Mouse (Mus musculus): ENCODE measurements around the gene Krt72. TPM values are rescaled to one million over a fixed set of nuclear protein-coding genes. Genes with fewer than 3 reads are reported as not detected.

The Krt72 gene
- total and polyA plus RNA-seq, 2 experiments from 2014 or later: not detected

DNA sequence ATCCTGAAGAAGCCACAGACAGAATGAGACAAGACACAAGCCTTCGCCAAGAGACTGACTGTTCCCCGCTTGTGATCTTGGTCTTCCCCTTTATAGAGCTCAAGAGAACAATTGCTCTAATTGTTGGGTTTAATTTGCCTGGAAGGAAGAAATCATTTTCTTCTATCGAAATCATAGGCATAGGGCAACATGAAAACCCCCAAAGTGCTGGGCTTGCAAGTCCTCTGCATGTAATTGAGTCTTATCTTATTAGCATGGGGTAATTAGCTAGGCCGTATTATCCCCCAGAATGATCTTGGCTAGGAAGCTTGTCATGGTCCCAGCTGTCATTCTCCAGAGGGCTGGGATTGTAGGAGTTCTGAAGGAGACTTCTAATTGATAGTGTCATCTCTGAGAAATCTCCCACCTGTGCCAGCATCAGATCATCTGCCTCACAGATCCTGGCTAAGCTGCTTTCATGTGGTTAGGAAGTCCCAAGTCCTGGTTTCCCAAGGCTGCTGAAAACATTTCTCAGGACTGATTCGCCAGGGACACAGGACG, 16.1 kb upstream of the Krt72 start, which contains the start of gene Krt73:
Krt73 (minus strand) TSS at position 51 of the 540 bp plus-strand sequence.
- H3K4me2 ChIP-seq (ENCODE audit: low read depth): no peak within 1 kb of the TSS
- H3K4me1 ChIP-seq (ENCODE audit: insufficient read depth): 0 out of 2 replicates have a peak, but pooled peaks cover 9% of the 10 kb centered on the region
- 50% methylated on average over 6 of the region's 6 CpGs for WGBS
- no peak for TF ChIP-seq CTCF (IDR thresholded peaks at IDR 0.05; ENCODE audit: low read depth)
- peak within 1 kb of the TSS; percentile 57; the same call in 1 of the 2 replicates for H3K27ac ChIP-seq (ENCODE audit: low read depth, low read length)
- no peak within 1 kb of the TSS for H3K4me3 ChIP-seq (ENCODE audit: low read depth, low read length)
- no peaks in the 10 kb centered on the region for H3K9me3 ChIP-seq (ENCODE audit: low read length)
- DNase-seq: peak; percentile 23
- no peaks in the 10 kb centered on the region for H3K36me3 ChIP-seq (ENCODE audit: insufficient read depth)
- no peak within 1 kb of the TSS for H3K9ac ChIP-seq
- H3K27me3 ChIP-seq (ENCODE audit: insufficient read depth, low read length): no peaks in the 10 kb centered on the region
- ATAC-seq: peak; percentile 63

DNA sequence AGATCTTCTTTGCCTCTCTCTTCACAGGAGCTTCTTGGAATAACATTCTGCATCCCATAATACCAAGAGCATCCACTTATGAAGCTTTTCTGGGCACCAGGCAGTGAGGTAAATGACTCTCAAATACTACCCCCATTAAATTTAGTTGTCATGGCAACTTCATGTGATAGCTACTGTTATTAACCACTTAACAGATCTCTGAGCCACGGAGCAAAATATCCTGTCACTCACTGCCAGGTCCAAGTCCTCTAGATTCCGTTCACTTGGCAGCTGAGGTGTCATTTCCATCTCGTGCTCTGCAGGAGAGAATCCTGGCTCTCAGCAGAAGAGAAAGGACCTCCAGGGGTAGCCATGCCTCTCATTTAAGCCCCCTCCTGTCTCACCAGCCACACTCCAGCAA, 4.6 kb upstream of the Krt72 start:
- Histone ChIP-seq H3K4me2 (ENCODE audit: low read depth) (no peak overlapping the region), H3K9ac (no peak overlapping the region), H3K9me3 (ENCODE audit: low read length) (no peaks in the 10 kb centered on the region), H3K4me3 (ENCODE audit: low read depth, low read length) (no peak overlapping the region), H3K27me3 (ENCODE audit: insufficient read depth, low read length) (no peaks in the 10 kb centered on the region), H3K27ac (ENCODE audit: low read depth, low read length) (peak overlapping the region; percentile 45), H3K4me1 (ENCODE audit: insufficient read depth) (peaks cover 5% of the 10 kb centered on the region; the same call in 1 of the 2 replicates), H3K36me3 (ENCODE audit: insufficient read depth) (no peaks in the 10 kb centered on the region)
- peak; percentile 86; the same call in 1 of the 2 replicates for ATAC-seq
- WGBS: 6% methylated on average over 3 of the region's 3 CpGs
- TF ChIP-seq CTCF (IDR thresholded peaks at IDR 0.05; ENCODE audit: low read depth): no peak
- DNase-seq: peak; percentile 46

DNA sequence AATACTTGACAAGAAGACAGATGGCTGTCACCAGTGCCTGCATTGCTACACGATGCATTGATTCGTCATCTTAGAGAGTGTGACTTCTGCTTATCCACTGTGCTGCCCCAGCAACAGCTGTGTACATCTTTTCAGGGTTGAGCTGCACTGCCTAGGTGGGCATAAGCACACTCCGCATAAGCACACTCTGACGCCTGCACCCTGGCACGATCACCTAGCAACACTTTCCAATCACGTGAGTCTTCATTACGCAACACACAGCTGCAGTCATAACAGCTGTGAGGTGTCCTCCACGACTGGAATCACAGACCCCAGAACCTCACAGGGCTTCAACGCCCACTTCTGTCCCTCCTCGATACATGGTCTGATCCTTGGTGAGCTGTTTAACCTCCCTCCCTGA, 12.8 kb downstream of the Krt72 start:
- 78% methylated on average over 10 of the region's 10 CpGs for WGBS
- Histone ChIP-seq H3K9me3 (ENCODE audit: low read length) (no peaks in the 10 kb centered on the region), H3K4me1 (ENCODE audit: insufficient read depth) (no peaks in the 10 kb centered on the region), H3K36me3 (ENCODE audit: insufficient read depth) (no peaks in the 10 kb centered on the region), H3K4me2 (ENCODE audit: low read depth) (no peak overlapping the region), H3K27ac (ENCODE audit: low read depth, low read length) (no peak overlapping the region), H3K9ac (no peak overlapping the region), H3K27me3 (ENCODE audit: insufficient read depth, low read length) (no peaks in the 10 kb centered on the region), H3K4me3 (ENCODE audit: low read depth, low read length) (no peak overlapping the region)
- DNase-seq (peak; percentile 8), ATAC-seq (peak; percentile 30)
- TF ChIP-seq CTCF (IDR thresholded peaks at IDR 0.05; ENCODE audit: low read depth): no peak

DNA sequence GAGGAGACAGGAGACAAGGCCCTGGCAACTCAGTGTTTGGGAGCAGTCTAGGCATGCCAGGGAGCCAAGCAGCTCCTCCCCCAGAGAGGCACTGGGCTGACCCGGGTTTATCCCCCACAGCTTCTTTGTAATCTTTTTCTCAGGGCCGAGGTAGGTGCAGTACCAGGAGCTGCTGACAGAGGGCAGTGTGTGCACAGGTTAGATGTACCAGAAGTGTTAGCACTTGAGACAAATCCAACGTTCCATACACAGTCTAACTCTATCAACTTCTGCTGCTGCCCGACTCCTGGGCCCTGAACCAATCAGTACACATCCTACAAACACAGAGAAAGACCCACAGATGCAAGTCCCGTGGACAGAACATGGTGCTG, 13.6 kb downstream of the Krt72 start:
- H3K4me1 ChIP-seq (ENCODE audit: insufficient read depth): no peaks in the 10 kb centered on the region
- no peak overlapping the region for H3K9ac ChIP-seq
- DNase-seq (peak; percentile 95), ATAC-seq (peak; percentile 87)
- 6% methylated on average over 5 of the region's 5 CpGs for WGBS
- peak; percentile 97 for TF ChIP-seq CTCF (IDR thresholded peaks at IDR 0.05; ENCODE audit: low read depth)
- H3K9me3 ChIP-seq (ENCODE audit: low read length): no peaks in the 10 kb centered on the region
- H3K27me3 ChIP-seq (ENCODE audit: insufficient read depth, low read length): no peaks in the 10 kb centered on the region
- no peak overlapping the region for H3K4me3 ChIP-seq (ENCODE audit: low read depth, low read length)
- no peaks in the 10 kb centered on the region for H3K36me3 ChIP-seq (ENCODE audit: insufficient read depth)
- H3K27ac ChIP-seq (ENCODE audit: low read depth, low read length): no peak overlapping the region
- H3K4me2 ChIP-seq (ENCODE audit: low read depth): no peak overlapping the region

DNA sequence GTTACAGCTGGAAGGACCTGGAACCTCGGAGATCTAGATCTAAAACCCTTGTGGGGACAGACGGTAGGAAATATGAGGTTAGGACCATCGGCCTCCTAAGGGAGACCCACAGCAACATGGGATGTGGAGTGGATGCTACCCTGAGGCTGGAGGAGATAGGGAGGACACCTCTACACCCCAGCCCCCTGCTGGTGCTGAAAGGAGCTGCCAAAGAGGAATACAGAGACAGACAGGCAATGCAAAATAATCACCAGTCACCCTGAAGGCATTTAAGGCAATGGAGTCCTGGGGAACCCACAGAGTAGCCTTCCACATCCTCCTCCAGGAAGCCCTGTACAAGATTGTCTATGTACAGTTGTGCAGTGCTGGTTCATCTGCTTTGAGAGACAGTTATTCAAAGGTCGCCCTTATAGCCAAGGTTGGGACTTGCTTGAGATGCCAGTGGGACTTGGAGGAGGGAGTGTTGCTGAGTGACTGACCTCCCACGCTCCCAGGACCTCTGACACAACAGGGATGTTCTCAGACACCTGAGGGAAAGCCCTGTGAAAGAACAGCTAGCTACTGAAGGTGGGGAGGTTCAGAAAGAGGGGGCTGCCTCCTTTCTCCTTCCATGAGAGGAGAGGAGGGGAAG, 14.1 kb downstream of the Krt72 start:
- 76% methylated on average over 5 of the region's 5 CpGs for WGBS

DNA sequence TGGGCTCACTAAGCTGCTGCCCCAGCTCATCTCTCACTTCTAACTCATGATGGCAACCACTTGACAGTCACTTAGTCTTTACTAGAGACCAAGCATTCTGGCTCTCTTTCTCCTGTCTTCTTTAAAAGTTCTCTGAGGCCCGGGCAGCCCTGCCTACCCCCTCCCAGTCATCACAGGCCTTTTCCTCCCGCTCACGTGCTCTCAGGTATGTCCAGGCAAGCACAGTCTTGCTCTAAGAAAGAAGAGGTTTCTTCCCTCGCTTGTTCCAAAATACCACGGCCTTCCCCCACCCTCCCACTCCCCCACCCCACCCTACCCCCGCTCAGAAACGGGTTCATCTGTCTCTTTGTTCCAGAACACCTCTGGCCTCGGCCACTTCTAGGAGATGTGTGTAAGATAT, 16.0 kb downstream of the Krt72 start:
- Histone ChIP-seq H3K9ac (no peak overlapping the region), H3K36me3 (ENCODE audit: insufficient read depth) (no peaks in the 10 kb centered on the region), H3K9me3 (ENCODE audit: low read length) (no peaks in the 10 kb centered on the region), H3K27me3 (ENCODE audit: insufficient read depth, low read length) (no peaks in the 10 kb centered on the region), H3K27ac (ENCODE audit: low read depth, low read length) (no peak overlapping the region), H3K4me2 (ENCODE audit: low read depth) (no peak overlapping the region), H3K4me3 (ENCODE audit: low read depth, low read length) (no peak overlapping the region), H3K4me1 (ENCODE audit: insufficient read depth) (no peaks in the 10 kb centered on the region)
- ATAC-seq: no peak
- no peak for TF ChIP-seq CTCF (IDR thresholded peaks at IDR 0.05; ENCODE audit: low read depth)
- no peak for DNase-seq
- 52% methylated on average over 8 of the region's 8 CpGs for WGBS

More for the DNA sequence above, 14.1 kb downstream of the Krt72 start:
- H3K4me2 ChIP-seq (ENCODE audit: low read depth): no peak overlapping the region
- H3K27me3 ChIP-seq (ENCODE audit: insufficient read depth, low read length): no peaks in the 10 kb centered on the region
- ATAC-seq (peak; percentile 40; the same call in 1 of the 2 replicates), DNase-seq (peak; percentile 31)
- H3K9ac ChIP-seq: no peak overlapping the region
- no peak overlapping the region for H3K27ac ChIP-seq (ENCODE audit: low read depth, low read length)
- H3K9me3 ChIP-seq (ENCODE audit: low read length): no peaks in the 10 kb centered on the region
- peak; percentile 53 for TF ChIP-seq CTCF (IDR thresholded peaks at IDR 0.05; ENCODE audit: low read depth)
- H3K4me3 ChIP-seq (ENCODE audit: low read depth, low read length): no peak overlapping the region
- H3K36me3 ChIP-seq (ENCODE audit: insufficient read depth): no peaks in the 10 kb centered on the region
- no peaks in the 10 kb centered on the region for H3K4me1 ChIP-seq (ENCODE audit: insufficient read depth)

DNA sequence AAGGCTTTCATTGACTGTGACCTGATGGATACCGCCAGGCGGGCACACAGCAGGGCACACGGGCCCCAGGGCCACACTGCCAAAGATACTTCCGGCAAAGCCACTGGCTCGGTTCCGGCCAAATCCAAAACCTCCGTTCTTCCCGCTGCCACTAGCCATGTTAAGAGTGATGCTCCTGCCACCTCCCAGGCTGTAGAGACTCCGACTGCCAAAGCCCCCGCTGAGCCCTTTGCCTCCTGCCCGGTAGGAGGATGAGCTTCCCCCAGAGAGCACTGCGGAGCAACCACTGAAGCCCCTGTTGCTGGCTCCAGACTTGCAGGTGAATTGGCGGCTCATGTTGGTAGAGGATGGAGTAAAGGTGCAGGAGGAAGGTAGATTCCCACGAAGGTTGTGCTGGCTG, 43.5 kb downstream of the Krt72 start, which contains the start of gene Krt71:
Krt71 (minus strand) TSS at position 399 of the 400 bp plus-strand sequence.
- Histone ChIP-seq H3K27ac (ENCODE audit: low read depth, low read length) (no peak within 1 kb of the TSS), H3K9me3 (ENCODE audit: low read length) (no peaks in the 10 kb centered on the region), H3K4me2 (ENCODE audit: low read depth) (no peak within 1 kb of the TSS), H3K36me3 (ENCODE audit: insufficient read depth) (no peaks in the 10 kb centered on the region), H3K9ac (no peak within 1 kb of the TSS), H3K4me1 (ENCODE audit: insufficient read depth) (no peaks in the 10 kb centered on the region), H3K27me3 (ENCODE audit: insufficient read depth, low read length) (no peaks in the 10 kb centered on the region), H3K4me3 (ENCODE audit: low read depth, low read length) (no peak within 1 kb of the TSS)
- ATAC-seq (no peak), DNase-seq (no peak)
- 57% methylated on average over 14 of the region's 14 CpGs for WGBS
- no peak for TF ChIP-seq CTCF (IDR thresholded peaks at IDR 0.05; ENCODE audit: low read depth)

All from forebrain, postnatal 0 days (tissue).